Mouse (Mus musculus) ovary, postnatal 14 days (tissue): ENCODE data around the gene Pdcl3.
"Not testable (repeated sequence)": the region's sequence is repeated elsewhere in the genome, so short reads cannot be mapped to it uniquely, and the experiment has no call there.

Source experiments
- DNase-seq: peaks from one replicate; pipeline ENCODE4 v3.0.0; 2022; ENCODE audit warnings: low spot score

The Pdcl3 gene

GRCm38 (mm10) chr1:39025142-39025541 lies 39.7 kb downstream of the Pdcl3 start:
- no peak for DNase-seq

GRCm38 (mm10) chr1:39025840-39026239 lies 40.4 kb downstream of the Pdcl3 start:
- no peak for DNase-seq

GRCm38 (mm10) chr1:39029176-39029575 lies 43.8 kb downstream of the Pdcl3 start:
- DNase-seq: no peak

- no peak for DNase-seq
Observed at GRCm38 (mm10) chr1:39030108-39030507, 44.7 kb downstream of the Pdcl3 start.

- no peak for DNase-seq
Observed at GRCm38 (mm10) chr1:39035817-39036216, 50.4 kb downstream of the Pdcl3 start.

GRCm38 (mm10) chr1:39042188-39042587 lies 56.8 kb downstream of the Pdcl3 start:
- DNase-seq: no peak

- not testable (repeated sequence) for DNase-seq
Observed at GRCm38 (mm10) chr1:39044442-39044841, 59.0 kb downstream of the Pdcl3 start.

- DNase-seq: no peak
Observed at GRCm38 (mm10) chr1:39046689-39047088, 61.3 kb downstream of the Pdcl3 start.
